Mouse (Mus musculus) lung, embryonic 15.5 days (tissue): ENCODE results near the gene Tmem102. TPM values are rescaled to one million over a fixed set of nuclear protein-coding genes. Genes with fewer than 3 reads are reported as not detected.

Experiments
- ATAC-seq: fragments of 200-750 bp; cut with Nextera tagmentation; 2 replicates; pipeline ENCODE4 v1.8.0; 2017; ENCODE audit warnings: moderate number of reproducible peaks, borderline replicate concordance; ENCODE audit not compliant: low FRiP score, low TSS enrichment; ENCODE audit errors: extremely low read depth
- H3K27ac ChIP-seq: fragments of 300-500 bp; sonication (generic); 2 replicates; pipeline ENCODE4 v1.5.1; 2015; ENCODE audit warnings: moderate library complexity, mild to moderate bottlenecking, inconsistent platforms
- H3K27me3 ChIP-seq: fragments of 300-500 bp; sonication (generic); 2 replicates; pipeline ENCODE4 v1.6.1; 2015; ENCODE audit warnings: inconsistent platforms
- H3K36me3 ChIP-seq: fragments of 300-500 bp; sonication (generic); 2 replicates; pipeline ENCODE4 v1.6.1; 2015; ENCODE audit warnings: inconsistent platforms
- H3K4me1 ChIP-seq: fragments of 300-500 bp; sonication (generic); 2 replicates; pipeline ENCODE4 v1.6.1; 2015; ENCODE audit warnings: inconsistent platforms
- H3K4me2 ChIP-seq: fragments of 300-500 bp; sonication (generic); 2 replicates; pipeline ENCODE4 v1.6.1; 2015; ENCODE audit warnings: inconsistent platforms, mild to moderate bottlenecking, moderate library complexity
- H3K4me3 ChIP-seq: fragments of 300-500 bp; sonication (generic); 2 replicates; pipeline ENCODE4 v1.5.1; 2015; ENCODE audit warnings: mild to moderate bottlenecking, inconsistent platforms
- H3K9ac ChIP-seq: fragments of 300-500 bp; sonication (generic); 2 replicates; pipeline ENCODE4 v1.6.1; 2015; ENCODE audit warnings: inconsistent platforms
- H3K9me3 ChIP-seq: fragments of 300-500 bp; sonication (generic); 2 replicates; pipeline ENCODE4 v1.6.1; 2016; ENCODE audit warnings: inconsistent platforms
- WGBS: fragments of 180-500 bp; shearing (Covaris S2); methylation state at CpG from one replicate; pipeline ENCODE4 v1.1.7; 2015; 5-methylcytosine and 5-hydroxymethylcytosine counted together
- polyA plus RNA-seq: library from polyadenylated mRNA; unstranded; fragments of >200 nt; fragmentation: Nextera tagmentation; extraction: Ambion mirVana; gene quantifications from 2 replicates; pipeline ENCODE4 v1.2.1, GENCODE M21; 2015

Gene Tmem102
- polyA plus RNA-seq, 1 experiment from 2014 or later, result 6.3 TPM

DNA sequence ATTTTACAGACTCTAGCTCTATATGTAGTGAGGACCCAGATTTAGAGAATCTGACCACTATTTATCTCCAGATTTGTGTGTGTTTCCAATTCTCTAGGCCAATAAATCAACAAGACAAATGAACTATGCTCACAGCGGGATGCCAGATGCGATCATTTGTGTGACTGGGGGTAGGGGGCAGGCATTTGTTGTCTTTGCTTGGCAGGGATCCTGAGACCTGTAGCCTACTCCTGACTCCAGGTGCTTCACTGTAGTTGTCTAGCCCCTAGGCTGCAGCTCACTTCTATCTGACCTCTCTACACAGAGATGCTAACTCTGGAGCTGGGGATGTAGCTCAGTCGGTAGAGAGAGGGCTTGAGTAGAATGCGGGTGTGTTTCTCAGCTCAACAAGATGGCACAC lies 23.6 kb downstream of the Tmem102 start:
- Histone ChIP-seq H3K36me3 (no peaks in the 10 kb centered on the region), H3K4me2 (no peak overlapping the region), H3K4me3 (no peak overlapping the region), H3K9ac (no peak overlapping the region), H3K27me3 (no peaks in the 10 kb centered on the region), H3K9me3 (no peaks in the 10 kb centered on the region), H3K27ac (no peak overlapping the region), H3K4me1 (peaks cover 20% of the 10 kb centered on the region)
- ATAC-seq, result no peak
- 26% methylated on average over 4 of the region's 4 CpGs for WGBS

DNA sequence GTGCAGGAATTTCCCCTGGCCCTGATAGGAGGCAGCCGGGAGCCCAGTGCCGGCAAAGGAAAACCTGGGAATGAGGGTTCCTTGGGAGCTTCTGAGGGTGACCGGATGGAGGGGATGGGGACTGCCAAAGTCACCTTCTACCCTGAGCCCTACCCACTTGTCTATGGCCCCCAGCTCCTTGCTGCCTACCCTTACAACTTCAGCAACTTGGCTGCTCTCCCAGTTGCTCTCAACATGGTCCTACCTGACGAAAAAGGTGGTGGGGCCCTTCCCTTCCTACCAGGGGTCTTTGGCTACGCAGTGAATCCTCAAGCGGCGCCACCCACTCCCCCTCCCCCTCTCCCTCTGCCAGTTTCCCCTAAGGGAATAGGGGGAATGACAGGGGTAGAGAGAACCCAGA lies 26.4 kb downstream of the Tmem102 start:
- ATAC-seq, result no peak
- Histone ChIP-seq H3K4me1 (peaks cover 19% of the 10 kb centered on the region), H3K27ac (no peak overlapping the region), H3K36me3 (peaks cover 3% of the 10 kb centered on the region; the same call in 1 of the 2 replicates), H3K27me3 (no peaks in the 10 kb centered on the region), H3K9me3 (no peaks in the 10 kb centered on the region), H3K4me3 (no peak overlapping the region), H3K4me2 (no peak overlapping the region), H3K9ac (no peak overlapping the region)
- 34% methylated on average over 7 of the region's 7 CpGs for whole genome bisulfite sequencing

DNA sequence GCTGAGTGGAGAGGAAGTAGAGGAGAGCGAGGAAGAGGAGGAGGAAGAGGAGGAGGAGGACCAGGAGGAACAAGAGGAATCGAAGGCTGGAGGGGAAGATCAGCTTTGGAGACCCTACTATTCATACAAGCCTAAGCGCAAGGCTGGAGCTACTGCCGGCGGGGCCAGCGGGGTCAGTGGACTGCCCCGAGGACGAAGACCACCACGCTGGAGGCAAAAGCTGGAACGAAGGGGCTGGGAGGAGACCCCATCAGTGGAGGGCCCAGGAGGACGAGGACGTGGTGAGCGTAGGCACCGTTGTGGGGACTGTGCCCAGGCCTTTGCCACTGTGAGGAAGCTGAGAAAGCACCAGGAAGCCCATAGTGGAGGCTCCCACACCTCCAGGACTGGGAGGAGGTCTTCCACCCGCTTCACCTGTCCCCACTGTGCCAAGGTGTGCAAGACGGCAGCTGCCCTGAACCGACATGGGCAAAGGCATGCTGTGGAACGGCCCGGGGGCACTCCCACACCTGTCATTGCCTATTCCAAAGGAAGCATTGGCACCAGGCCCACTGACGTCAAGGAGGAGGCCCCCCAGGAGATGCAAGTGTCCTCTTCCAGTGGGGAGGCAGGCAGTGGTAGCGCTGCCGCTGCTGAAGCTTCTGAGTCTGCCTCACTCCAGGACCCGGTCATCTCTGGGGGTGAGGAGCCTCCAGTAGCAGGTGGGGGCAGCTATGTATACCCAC lies 27.0 kb downstream of the Tmem102 start:
- Histone ChIP-seq H3K4me3 (no peak overlapping the region), H3K9ac (no peak overlapping the region), H3K36me3 (peaks cover 3% of the 10 kb centered on the region; the same call in 1 of the 2 replicates), H3K27ac (no peak overlapping the region), H3K4me2 (no peak overlapping the region), H3K27me3 (no peaks in the 10 kb centered on the region), H3K9me3 (no peaks in the 10 kb centered on the region), H3K4me1 (peaks cover 19% of the 10 kb centered on the region)
- no peak for ATAC-seq
- WGBS, result 60% methylated on average over 23 of the region's 23 CpGs

DNA sequence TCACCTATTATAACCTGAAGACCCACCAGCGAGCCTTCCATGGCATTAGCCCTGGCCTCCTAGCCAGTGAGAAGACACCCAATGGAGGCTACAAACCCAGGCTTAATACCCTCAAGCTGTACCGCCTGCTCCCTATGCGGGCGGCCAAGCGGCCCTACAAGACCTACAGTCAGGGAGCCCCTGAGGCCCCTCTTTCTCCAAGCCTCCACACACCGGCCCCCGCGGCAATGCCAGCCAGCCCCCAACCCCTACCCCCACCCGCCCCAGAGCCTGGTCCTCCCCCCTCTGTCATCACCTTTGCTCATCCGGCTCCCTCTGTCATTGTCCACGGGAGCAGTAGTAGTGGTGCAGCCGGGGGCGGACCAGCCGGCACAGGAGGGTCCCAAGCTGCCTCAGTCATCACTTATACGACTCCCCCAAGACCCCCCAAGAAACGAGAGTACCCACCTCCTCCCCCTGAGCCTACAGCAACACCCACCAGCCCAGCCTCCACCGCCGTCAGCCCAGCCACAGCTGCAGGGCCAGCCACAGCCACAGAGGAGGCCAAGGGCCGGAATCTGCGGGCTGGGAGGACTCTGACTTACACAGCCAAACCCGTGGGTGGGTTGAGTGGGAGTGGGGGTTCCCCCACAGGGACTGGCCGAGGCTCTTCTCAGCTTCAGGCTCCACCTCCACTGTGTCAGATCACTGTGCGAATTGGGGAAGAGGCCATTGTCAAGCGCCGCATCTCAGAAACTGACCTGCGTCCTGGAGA lies 27.7 kb downstream of the Tmem102 start:
- no peak overlapping the region; the same call in 1 of the 2 replicates for H3K4me2 ChIP-seq
- H3K4me3 ChIP-seq, result no peak overlapping the region
- peaks cover 3% of the 10 kb centered on the region; the same call in 1 of the 2 replicates for H3K36me3 ChIP-seq
- no peaks in the 10 kb centered on the region for H3K9me3 ChIP-seq
- H3K27ac ChIP-seq, result no peak overlapping the region
- 61% methylated on average over 24 of the region's 26 CpGs for WGBS
- H3K27me3 ChIP-seq, result no peaks in the 10 kb centered on the region
- ATAC-seq, result no peak
- no peak overlapping the region for H3K9ac ChIP-seq
- peaks cover 19% of the 10 kb centered on the region for H3K4me1 ChIP-seq

DNA sequence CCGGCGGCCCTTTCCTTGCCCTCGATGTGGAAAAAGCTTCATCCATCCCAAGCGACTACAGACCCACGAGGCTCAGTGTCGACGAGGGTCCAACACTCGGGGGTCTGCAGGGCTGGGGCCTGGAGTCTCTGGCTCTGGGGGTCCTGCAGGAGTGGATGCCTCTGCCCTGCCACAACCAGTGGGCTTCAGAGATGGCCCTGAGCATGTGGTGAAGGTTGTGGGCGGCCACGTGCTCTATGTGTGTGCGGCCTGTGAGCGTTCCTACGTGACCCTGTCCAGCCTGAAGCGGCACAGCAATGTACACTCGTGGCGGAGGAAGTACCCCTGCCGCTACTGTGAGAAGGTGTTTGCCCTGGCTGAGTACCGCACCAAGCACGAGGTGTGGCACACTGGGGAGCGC lies 28.9 kb downstream of the Tmem102 start:
- Histone ChIP-seq H3K36me3 (peaks cover 3% of the 10 kb centered on the region; the same call in 1 of the 2 replicates), H3K27ac (no peak overlapping the region), H3K9me3 (no peaks in the 10 kb centered on the region), H3K4me2 (no peak overlapping the region), H3K4me3 (no peak overlapping the region), H3K27me3 (no peaks in the 10 kb centered on the region), H3K4me1 (peaks cover 19% of the 10 kb centered on the region), H3K9ac (no peak overlapping the region)
- 80% methylated on average over 20 of the region's 20 CpGs for WGBS
- ATAC-seq, result no peak

DNA sequence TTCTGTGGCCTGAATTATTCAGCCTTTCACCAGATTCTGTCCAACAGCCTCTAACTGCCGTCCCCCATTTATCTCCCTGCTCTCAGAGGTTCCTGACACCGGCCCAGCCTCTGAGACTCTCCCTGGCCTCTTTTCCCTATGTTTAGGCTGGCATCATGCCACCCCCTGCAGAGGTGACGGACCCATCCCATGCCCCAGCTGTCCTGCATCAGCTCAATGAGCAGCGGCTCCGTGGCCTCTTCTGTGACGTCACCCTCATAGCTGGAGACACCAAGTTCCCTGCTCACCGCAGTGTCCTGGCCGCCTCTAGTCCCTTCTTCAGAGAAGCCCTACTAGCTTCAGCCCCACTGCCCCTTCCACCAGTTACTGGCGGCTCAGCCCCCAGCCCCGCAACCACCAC lies 29.7 kb downstream of the Tmem102 start:
- Histone ChIP-seq H3K27me3 (no peaks in the 10 kb centered on the region), H3K4me2 (no peak overlapping the region), H3K9ac (no peak overlapping the region), H3K36me3 (peaks cover 3% of the 10 kb centered on the region; the same call in 1 of the 2 replicates), H3K9me3 (no peaks in the 10 kb centered on the region), H3K4me3 (no peak overlapping the region), H3K27ac (no peak overlapping the region), H3K4me1 (peaks cover 19% of the 10 kb centered on the region)
- 58% methylated on average over 10 of the region's 10 CpGs for WGBS
- no peak for ATAC-seq

DNA sequence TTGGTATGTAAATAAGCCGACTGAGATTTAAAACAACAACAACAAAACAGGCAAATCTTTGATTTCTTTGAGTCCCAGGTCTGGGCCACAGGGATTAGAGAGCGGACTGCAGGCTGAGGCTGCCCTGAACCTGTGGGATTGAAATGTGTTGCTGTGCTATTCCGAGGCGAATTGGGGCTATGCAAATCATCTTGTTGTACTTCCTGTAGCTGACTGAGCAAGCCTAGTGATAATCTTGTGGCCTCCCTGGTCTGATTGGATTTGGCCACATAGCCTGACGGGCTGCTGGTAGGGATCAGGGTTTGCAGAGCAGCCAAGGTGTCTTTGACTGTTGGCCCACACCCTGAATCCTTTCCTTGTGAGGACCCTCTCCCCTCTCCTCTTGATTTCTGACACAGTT lies 30.5 kb downstream of the Tmem102 start:
- Histone ChIP-seq H3K4me3 (no peak overlapping the region), H3K27me3 (no peaks in the 10 kb centered on the region), H3K4me2 (no peak overlapping the region), H3K9ac (no peak overlapping the region), H3K27ac (no peak overlapping the region), H3K36me3 (peaks cover 3% of the 10 kb centered on the region; the same call in 1 of the 2 replicates), H3K4me1 (peaks cover 19% of the 10 kb centered on the region), H3K9me3 (no peaks in the 10 kb centered on the region)
- ATAC-seq, result no peak
- WGBS, result 59% methylated on average over 5 of the region's 5 CpGs

DNA sequence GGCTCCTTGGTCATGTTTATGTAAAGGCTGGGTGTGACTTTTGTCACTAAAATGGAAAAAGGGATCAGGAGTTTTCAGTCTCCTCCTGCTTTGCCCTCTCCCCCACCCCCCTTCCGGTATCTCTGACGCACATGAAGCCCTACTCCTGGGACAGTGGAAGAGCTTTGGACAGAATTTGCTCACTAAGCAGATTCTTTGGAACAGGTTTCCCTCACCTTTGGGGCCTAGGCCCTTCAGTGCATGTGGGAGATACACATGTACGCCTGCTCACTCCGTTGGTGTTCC lies 37.9 kb downstream of the Tmem102 start:
- Histone ChIP-seq H3K9ac (no peak overlapping the region), H3K4me3 (peak overlapping the region; percentile 86; the same call in 1 of the 2 replicates), H3K4me2 (peak overlapping the region; percentile 60), H3K27ac (no peak overlapping the region), H3K36me3 (no peaks in the 10 kb centered on the region), H3K27me3 (no peaks in the 10 kb centered on the region), H3K9me3 (no peaks in the 10 kb centered on the region), H3K4me1 (peaks cover 22% of the 10 kb centered on the region)
- no peak for ATAC-seq
- WGBS, result 45% methylated on average over 4 of the region's 4 CpGs

DNA sequence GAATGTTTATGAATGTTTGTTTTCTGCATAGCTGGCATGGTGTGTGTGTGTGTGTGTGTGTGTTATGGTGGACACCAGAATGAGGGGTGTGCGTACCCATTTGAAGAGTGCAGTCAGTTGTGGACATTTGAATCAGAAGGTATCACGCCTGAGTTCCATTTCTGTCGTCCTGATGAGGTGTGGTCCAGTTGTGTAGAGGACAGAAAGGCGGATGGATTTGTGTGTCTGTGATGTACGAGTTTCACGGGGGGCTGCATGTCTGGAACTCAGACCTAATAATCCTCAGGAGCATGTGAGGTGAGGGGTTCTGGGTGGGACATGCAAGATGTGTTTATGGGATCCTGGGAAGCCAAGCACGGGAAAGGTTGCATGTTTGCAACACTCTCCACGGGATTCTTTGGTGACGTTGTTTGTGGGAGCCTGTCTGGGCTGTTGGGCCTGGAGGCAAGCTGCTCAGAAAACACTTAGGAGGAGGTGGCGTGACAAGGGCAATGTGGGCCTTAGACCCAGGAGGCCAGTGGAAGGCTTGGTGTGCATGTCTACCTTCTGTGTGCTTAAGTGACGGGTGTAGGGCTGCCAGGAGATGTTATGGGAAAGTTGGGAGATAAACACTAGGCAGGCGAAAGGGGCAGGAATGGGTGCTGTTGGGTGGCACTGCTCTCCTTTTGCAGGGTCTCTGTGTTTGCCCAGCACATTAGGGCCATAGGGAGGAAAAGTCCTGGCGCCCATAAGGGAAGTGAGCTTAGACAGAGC lies 38.4 kb downstream of the Tmem102 start:
- Histone ChIP-seq H3K9me3 (no peaks in the 10 kb centered on the region), H3K4me2 (peak overlapping the region; percentile 60), H3K27ac (no peak overlapping the region), H3K9ac (peak overlapping the region; percentile 94), H3K4me1 (peaks cover 22% of the 10 kb centered on the region), H3K4me3 (peak overlapping the region; percentile 86), H3K27me3 (no peaks in the 10 kb centered on the region), H3K36me3 (no peaks in the 10 kb centered on the region)
- 41% methylated on average over 13 of the region's 13 CpGs for WGBS
- ATAC-seq, result no peak

DNA sequence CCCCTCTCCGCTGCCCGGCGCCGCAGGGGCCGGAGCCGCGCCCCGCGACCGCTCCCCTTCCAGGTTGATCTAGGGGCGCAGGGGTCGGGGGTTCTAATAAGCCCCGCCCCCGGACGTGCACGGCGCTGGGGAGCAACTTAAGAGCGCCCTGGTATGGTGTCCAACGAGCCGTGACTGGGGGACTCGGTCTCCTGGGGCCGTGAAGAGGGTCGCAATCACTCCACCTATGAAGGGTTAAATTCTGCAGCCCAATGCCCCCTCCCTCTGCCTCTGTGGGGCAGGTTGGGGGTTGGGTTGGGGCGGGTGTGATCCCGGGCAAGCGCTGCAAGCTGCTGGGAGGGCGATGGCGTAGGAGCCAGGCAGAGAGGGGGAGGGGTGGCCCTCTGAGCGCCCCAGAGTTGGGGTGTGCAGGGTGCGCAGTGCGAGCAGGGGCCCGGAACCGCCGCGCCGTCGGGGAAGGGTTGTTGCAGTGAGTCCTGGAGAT lies 39.3 kb downstream of the Tmem102 start:
- Histone ChIP-seq H3K27ac (peak overlapping the region; percentile 93), H3K4me2 (peak overlapping the region; percentile 60), H3K27me3 (no peaks in the 10 kb centered on the region), H3K36me3 (no peaks in the 10 kb centered on the region), H3K9ac (peak overlapping the region; percentile 94), H3K4me3 (peak overlapping the region; percentile 86), H3K4me1 (peaks cover 22% of the 10 kb centered on the region), H3K9me3 (no peaks in the 10 kb centered on the region)
- ATAC-seq, result peak; percentile 78
- WGBS, result under 1% methylated on average over 37 of the region's 37 CpGs

DNA sequence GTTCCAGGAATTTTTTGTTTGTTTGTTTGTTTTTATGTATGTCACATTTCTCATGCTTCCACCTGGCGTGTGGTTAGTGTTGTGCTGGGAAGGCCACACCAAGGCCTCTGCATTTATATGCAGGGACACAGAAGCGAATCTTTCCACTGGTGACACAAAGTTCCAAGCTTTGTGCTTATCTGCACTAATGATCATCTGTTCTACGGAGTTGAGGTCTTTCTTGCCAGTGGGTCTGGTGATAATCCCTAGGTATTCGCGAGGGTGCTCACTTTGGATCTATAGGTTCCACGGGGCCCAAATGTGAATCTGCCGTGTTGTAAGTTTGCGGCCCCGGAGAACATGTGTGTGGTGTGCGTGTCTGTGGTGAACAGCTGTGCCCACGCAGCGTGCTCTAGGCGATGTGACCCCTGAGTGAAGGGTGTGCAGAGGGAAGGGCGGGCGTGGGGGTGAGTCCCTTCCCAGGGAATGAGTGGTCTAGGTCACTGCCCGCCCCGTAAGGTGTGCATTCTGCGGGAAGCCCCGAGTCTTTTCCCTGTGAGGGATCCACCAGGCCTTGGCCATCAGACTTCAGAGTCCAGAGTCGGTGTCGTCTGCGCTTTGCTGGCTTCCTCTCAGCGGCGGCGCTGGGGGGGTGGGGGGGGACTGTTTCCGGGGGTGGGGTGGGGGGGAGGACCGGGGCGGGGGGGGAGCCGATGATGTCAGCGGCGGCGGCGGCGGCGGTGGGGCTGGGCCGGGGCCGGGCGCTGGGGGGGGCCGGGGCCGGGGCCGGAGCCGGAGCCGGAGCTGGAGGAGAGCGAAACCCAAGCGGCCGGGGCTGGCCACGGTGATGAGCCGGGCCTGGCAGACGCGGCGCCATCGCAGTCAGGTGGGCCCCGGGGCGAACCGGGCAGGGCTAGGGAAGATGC lies 40.0 kb downstream of the Tmem102 start, which contains the start of gene Zbtb4:
Gene Zbtb4 (plus strand): TSS at position 692 of the 905 bp plus-strand sequence.
- Histone ChIP-seq H3K36me3 (no peaks in the 10 kb centered on the region), H3K4me1 (peaks cover 25% of the 10 kb centered on the region), H3K9ac (peak within 1 kb of the TSS; percentile 94), H3K4me2 (peak within 1 kb of the TSS; percentile 60), H3K27ac (peak within 1 kb of the TSS; percentile 93), H3K4me3 (peak within 1 kb of the TSS; percentile 86), H3K9me3 (no peaks in the 10 kb centered on the region), H3K27me3 (no peaks in the 10 kb centered on the region)
- peak; percentile 66 for ATAC-seq
- WGBS, result 20% methylated on average over 35 of the region's 55 CpGs
